Mouse (Mus musculus) large intestine, adult 2 months (tissue): ENCODE measurements around the gene Mypn. TPM values are rescaled to one million over a fixed set of nuclear protein-coding genes. Genes with fewer than 3 reads are reported as not detected.

Source experiments
- polyA plus RNA-seq: library from polyadenylated mRNA; depleted of rRNA; stranded (reverse); fragments of >200 nt; gene quantifications from 2 replicates; pipeline ENCODE4 v1.2.3, GENCODE M21; 2012; rRNA removed

Mypn gene
- polyA plus RNA-seq, 1 experiment = 0.16 TPM

Other genes starting within 250 kb of the Mypn start
- gene Rufy2, start 223.7 kb downstream of the Mypn start, polyA plus RNA-seq = 1.5 and 2.3 TPM in 2 replicates
- 7.3 and 9.8 TPM in 2 replicates for gene Hnrnph3, start 179.7 kb downstream of the Mypn start, polyA plus RNA-seq
- gene Pbld2, start 179.6 kb downstream of the Mypn start, polyA plus RNA-seq = 26.0 and 43.5 TPM in 2 replicates
- gene Pbld1, start 143.8 kb downstream of the Mypn start, polyA plus RNA-seq = 2.2 and 2.8 TPM in 2 replicates
- not detected in 2 replicates for gene Atoh7, start 104.3 kb downstream of the Mypn start, polyA plus RNA-seq
- gene Herc4, start 39.9 kb upstream of the Mypn start, polyA plus RNA-seq = 15.6 and 17.7 TPM in 2 replicates
- gene Sirt1, start 177.8 kb upstream of the Mypn start, polyA plus RNA-seq = 2.0 and 3.2 TPM in 2 replicates
- 0.78 and 1.2 TPM in 2 replicates for gene Dnajc12, start 178.5 kb upstream of the Mypn start, polyA plus RNA-seq
- not detected in 2 replicates for gene Gm7075, start 217.8 kb upstream of the Mypn start, polyA plus RNA-seq
- gene Ctnna3, start 226.1 kb upstream of the Mypn start, polyA plus RNA-seq = 0.14 and 0.40 TPM in 2 replicates